Mouse (Mus musculus) liver, embryonic 15.5 days (tissue): ENCODE measurements around the gene Rpl9. TPM values are rescaled to one million over a fixed set of nuclear protein-coding genes. Genes with fewer than 3 reads are reported as not detected.
A peak's percentile ranks its signal among the peaks of the same experiment; 100 is the strongest.

Experiments
- ATAC-seq: fragments of 200-750 bp; cut with Nextera tagmentation; 2 replicates; pipeline ENCODE4 v1.8.0; 2017; ENCODE audit warnings: moderate number of reproducible peaks, mild to moderate bottlenecking, moderate library complexity; ENCODE audit not compliant: insufficient read depth
- H3K27ac ChIP-seq: fragments of 300-500 bp; sonication (generic); replicated peaks from 2 replicates; pipeline ENCODE4 v1.5.1; 2015; ENCODE audit warnings: mild to moderate bottlenecking, inconsistent platforms
- H3K27me3 ChIP-seq: fragments of 300-500 bp; sonication (generic); 2 replicates; pipeline ENCODE4 v1.6.1; 2015; ENCODE audit warnings: mild to moderate bottlenecking, inconsistent platforms
- H3K36me3 ChIP-seq: fragments of 300-500 bp; sonication (generic); replicated peaks from 2 replicates; pipeline ENCODE4 v1.6.1; 2015; ENCODE audit warnings: moderate library complexity, mild to moderate bottlenecking, inconsistent platforms
- H3K4me1 ChIP-seq: fragments of 300-500 bp; sonication (generic); replicated peaks from 2 replicates; pipeline ENCODE4 v1.6.1; 2015; ENCODE audit warnings: inconsistent platforms
- H3K4me2 ChIP-seq: fragments of 300-500 bp; sonication (generic); 2 replicates; pipeline ENCODE4 v1.6.1; 2015; ENCODE audit warnings: moderate library complexity, mild to moderate bottlenecking, inconsistent platforms
- H3K4me3 ChIP-seq: fragments of 300-500 bp; sonication (generic); replicated peaks from 2 replicates; pipeline ENCODE4 v1.5.1; 2015; ENCODE audit warnings: mild to moderate bottlenecking, inconsistent platforms
- H3K9ac ChIP-seq: fragments of 300-500 bp; sonication (generic); 2 replicates; pipeline ENCODE4 v1.6.1; 2015; ENCODE audit warnings: moderate library complexity, mild to moderate bottlenecking, inconsistent platforms
- H3K9me3 ChIP-seq: fragments of 300-500 bp; sonication (generic); replicated peaks from 2 replicates; pipeline ENCODE4 v1.6.1; 2016; ENCODE audit warnings: inconsistent platforms
- WGBS: fragments of 180-500 bp; shearing (Covaris S2); methylation state at CpG from one replicate; pipeline ENCODE4 v1.1.7; 2015; ENCODE audit warnings: mixed read lengths; ENCODE audit not compliant: insufficient replicate concordance; 5-methylcytosine and 5-hydroxymethylcytosine counted together
- polyA plus RNA-seq: library from polyadenylated mRNA; unstranded; fragments of >200 nt; fragmentation: Nextera tagmentation; extraction: Ambion mirVana; gene quantifications from 2 replicates; pipeline ENCODE4 v1.2.1, GENCODE M21; 2015

Rpl9 gene
- polyA plus RNA-seq, 1 experiment from 2014 or later = 530 TPM

DNA sequence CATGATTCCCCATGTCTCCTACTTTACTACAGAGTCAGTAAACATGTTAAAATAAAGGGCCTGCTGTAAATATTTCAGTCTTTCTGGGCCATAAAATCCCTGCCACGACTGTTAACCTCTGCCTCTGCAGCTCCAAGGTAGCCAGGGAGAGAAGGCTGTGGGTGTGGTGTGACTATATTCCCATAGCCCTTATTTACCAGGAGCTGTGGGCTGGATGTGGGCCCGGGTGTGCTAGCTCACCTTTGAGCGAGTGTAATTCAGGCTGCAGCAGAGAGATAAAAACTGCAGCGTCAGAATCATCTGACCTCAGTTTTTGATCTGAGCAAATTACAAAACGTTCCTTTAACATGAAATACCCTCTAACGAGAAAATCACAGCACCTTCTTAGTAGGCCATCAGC lies 29.6 kb upstream of the Rpl9 start:
- peaks cover 15% of the 10 kb centered on the region for H3K36me3 ChIP-seq
- H3K4me1 ChIP-seq = peaks cover 31% of the 10 kb centered on the region
- ATAC-seq = peak; percentile 51; the same call in 1 of the 2 replicates
- H3K4me3 ChIP-seq = no peak overlapping the region
- H3K9me3 ChIP-seq = no peaks in the 10 kb centered on the region
- no peak overlapping the region for H3K4me2 ChIP-seq
- H3K9ac ChIP-seq = no peak overlapping the region
- no peaks in the 10 kb centered on the region for H3K27me3 ChIP-seq
- 25% methylated on average over 6 of the region's 6 CpGs for whole genome bisulfite sequencing
- H3K27ac ChIP-seq = no peak overlapping the region

DNA sequence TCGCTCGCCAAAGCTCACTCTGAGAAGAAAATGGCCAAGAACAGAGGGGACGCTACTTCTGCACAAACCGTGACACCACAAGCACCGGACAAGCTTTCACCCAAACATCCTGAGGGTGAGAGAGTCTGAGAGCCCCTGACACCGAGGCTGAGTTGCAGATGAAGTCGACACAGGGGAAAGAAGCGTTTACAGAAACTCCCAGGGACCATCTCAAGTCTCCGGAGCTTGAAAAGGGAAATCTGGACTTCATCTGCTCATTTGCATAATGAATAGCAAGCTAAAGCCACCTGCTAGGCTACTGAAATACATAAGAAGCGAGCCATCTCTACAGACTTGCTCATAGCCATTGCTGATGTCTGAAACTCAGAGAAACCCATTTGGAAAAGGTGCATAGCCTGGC lies 27.9 kb upstream of the Rpl9 start:
- Histone ChIP-seq H3K9ac (no peak overlapping the region), H3K27me3 (no peaks in the 10 kb centered on the region), H3K27ac (no peak overlapping the region), H3K4me2 (peak overlapping the region; percentile 19; the same call in 1 of the 2 replicates), H3K36me3 (peaks cover 15% of the 10 kb centered on the region), H3K4me1 (peaks cover 43% of the 10 kb centered on the region), H3K4me3 (no peak overlapping the region), H3K9me3 (no peaks in the 10 kb centered on the region)
- ATAC-seq = no peak
- 80% methylated on average over 10 of the region's 10 CpGs for WGBS

DNA sequence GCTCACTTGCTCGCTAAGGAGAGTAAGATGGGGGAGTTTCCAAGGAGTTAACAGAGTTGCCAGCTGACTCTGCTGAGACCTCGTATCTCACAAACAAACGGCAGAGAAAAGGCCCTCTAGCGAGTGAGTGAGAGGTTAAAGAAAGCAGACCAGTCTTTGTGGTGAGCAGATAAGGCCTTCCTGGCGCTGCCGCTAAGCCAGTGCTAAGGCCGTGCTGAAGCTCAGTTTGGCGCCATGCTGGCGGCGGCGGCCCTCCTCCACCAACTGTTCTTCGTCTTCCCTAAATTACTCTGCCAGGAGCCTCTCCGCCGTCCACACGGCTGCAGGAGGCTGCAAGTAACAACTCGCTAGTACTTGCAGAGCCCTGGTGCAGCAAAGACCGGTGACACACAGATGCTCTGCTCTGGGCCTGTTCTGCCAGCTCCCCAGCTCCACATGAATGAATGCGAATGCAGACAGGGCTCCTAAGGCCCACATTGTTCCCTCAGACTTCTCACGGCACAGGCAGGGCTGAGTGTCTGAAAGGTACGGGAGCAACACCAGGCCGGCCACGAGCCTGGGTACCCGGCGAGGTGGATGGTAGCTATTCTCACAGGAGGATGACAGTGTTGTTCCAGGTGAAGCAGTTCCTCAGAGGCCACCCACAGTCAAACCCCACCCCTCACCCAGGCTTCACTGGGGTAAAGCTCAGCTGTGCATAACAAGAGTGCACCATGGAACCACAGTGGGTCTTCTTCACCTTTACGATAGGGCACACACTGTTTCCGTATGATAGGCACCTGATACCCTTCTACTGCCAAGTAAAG lies 24.6 kb upstream of the Rpl9 start:
- peak overlapping the region; percentile 84 for H3K27ac ChIP-seq
- peak; percentile 95 for ATAC-seq
- peaks cover 10% of the 10 kb centered on the region for H3K36me3 ChIP-seq
- H3K9me3 ChIP-seq = no peaks in the 10 kb centered on the region
- peak overlapping the region; percentile 50 for H3K9ac ChIP-seq
- H3K4me1 ChIP-seq = peaks cover 37% of the 10 kb centered on the region
- WGBS = 28% methylated on average over 26 of the region's 26 CpGs
- no peaks in the 10 kb centered on the region for H3K27me3 ChIP-seq
- peak overlapping the region; percentile 68 for H3K4me2 ChIP-seq
- peak overlapping the region; percentile 32; the same call in 1 of the 2 replicates for H3K4me3 ChIP-seq

DNA sequence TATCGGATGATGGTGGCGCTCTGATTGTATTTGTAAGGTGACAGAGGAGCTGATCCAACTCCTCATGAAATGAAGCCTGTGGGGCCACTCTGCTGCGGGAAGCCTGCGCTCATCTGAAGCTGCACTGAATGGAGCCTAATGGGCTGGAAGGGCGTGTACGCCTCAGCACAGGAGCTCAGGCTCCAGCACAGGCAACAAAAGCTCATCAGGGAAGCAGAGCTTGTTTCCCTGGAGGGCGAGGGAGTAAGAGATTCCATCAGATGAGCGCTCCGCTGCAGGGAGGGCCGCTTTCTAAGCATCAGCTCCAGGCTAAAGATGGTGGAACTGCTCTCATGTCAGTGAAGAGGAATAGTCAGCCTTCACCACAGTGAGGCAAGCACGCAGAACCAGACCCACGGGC lies 16.7 kb upstream of the Rpl9 start:
- Histone ChIP-seq H3K27ac (no peak overlapping the region), H3K4me3 (no peak overlapping the region), H3K9ac (no peak overlapping the region), H3K27me3 (no peaks in the 10 kb centered on the region), H3K4me2 (no peak overlapping the region), H3K4me1 (no peaks in the 10 kb centered on the region), H3K36me3 (peaks cover 71% of the 10 kb centered on the region), H3K9me3 (no peaks in the 10 kb centered on the region)
- ATAC-seq = no peak
- 85% methylated on average over 12 of the region's 12 CpGs for WGBS

DNA sequence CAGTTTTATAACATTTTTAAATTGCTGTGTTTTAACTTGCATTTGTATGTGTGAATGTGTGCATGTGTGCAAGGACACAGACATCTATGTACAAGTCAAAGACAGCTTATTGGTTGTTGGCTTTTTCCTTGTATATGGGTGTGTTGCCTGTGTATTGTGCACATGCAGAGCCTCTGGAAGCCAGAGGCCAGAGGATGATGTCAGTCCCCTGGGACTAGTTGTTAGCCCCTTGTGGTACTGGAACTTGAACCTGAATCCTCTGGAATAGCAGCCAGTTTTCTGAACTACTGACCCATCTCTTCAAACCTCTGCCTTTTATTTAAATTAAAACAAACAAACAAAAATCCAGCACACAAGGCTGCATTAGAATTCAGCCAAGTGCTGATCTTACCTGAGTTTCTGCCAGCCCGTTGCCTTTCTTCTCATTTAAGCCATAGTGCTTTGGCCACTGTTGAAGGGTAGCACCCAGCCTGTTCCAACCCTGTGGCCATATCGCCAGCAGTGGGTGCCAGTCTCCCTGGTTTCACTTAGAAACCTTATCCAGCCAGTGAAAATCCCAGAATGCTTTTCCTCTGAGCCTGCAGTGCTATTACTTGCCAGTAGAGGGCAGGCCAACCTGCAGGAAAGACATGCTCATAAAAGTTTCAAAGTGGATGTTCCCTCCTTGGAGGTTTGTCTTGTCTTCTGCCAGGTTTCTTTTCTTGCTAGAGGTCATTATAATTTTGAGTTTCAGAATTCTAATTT lies 10.2 kb upstream of the Rpl9 start:
- Histone ChIP-seq H3K9ac (no peak overlapping the region), H3K9me3 (no peaks in the 10 kb centered on the region), H3K36me3 (peaks cover 87% of the 10 kb centered on the region), H3K4me3 (no peak overlapping the region), H3K4me1 (peaks cover 4% of the 10 kb centered on the region), H3K27ac (no peak overlapping the region), H3K4me2 (no peak overlapping the region), H3K27me3 (no peaks in the 10 kb centered on the region)
- 22% methylated on average over 2 of the region's 2 CpGs for WGBS
- peak; percentile 44; the same call in 1 of the 2 replicates for ATAC-seq

DNA sequence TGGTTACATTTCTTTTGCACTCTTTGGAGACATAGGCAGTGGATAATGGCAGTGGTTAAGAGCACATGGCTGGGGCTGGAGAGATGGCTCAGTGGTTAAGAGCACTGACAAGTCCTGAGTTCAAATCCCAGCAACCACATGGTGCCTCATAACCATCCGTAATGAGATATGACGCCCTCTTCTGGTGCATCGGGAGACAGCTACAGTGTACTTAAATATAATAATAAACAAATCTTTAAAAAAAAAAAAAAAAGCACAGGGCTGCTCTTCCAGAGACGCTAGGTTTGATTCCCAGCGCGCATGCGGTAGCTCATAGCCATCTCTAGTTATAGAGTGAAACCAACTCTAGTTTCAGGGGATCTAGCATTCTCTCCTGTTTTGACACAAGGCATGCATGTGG lies 3.2 kb upstream of the Rpl9 start:
- no peak overlapping the region for H3K9ac ChIP-seq
- 82% methylated on average over 7 of the region's 7 CpGs for WGBS
- peaks cover 11% of the 10 kb centered on the region for H3K4me1 ChIP-seq
- no peak overlapping the region for H3K4me2 ChIP-seq
- H3K27me3 ChIP-seq = no peaks in the 10 kb centered on the region
- ATAC-seq = no peak
- H3K9me3 ChIP-seq = no peaks in the 10 kb centered on the region
- peaks cover 61% of the 10 kb centered on the region for H3K36me3 ChIP-seq
- no peak overlapping the region for H3K4me3 ChIP-seq
- H3K27ac ChIP-seq = no peak overlapping the region

DNA sequence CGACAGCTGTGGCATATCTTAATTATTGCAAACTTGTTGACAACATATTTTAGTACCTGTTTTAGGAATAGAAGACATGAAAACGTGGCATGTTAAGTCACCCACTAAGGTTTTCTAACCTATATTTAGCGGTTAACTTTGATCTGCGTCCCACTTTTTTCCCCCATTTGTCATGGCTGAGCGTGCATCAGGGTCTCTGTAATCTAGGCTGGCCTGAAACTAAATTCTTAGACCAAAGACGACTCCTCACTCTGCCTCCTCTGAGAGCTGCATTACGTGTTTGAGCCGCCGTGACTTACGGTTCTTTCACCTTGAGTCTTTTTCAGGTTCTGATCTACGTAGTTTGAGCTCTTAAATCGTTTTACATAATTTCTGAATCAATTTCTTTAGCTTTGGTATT lies 509 bp upstream of the Rpl9 start:
- peak overlapping the region; percentile 75 for H3K27ac ChIP-seq
- no peaks in the 10 kb centered on the region for H3K27me3 ChIP-seq
- H3K9me3 ChIP-seq = no peaks in the 10 kb centered on the region
- ATAC-seq = peak; percentile 38; the same call in 1 of the 2 replicates
- H3K4me3 ChIP-seq = peak overlapping the region; percentile 94
- peak overlapping the region; percentile 80 for H3K4me2 ChIP-seq
- H3K36me3 ChIP-seq = peaks cover 61% of the 10 kb centered on the region
- H3K4me1 ChIP-seq = peaks cover 26% of the 10 kb centered on the region
- peak overlapping the region; percentile 77 for H3K9ac ChIP-seq
- WGBS = 2% methylated on average over 12 of the region's 12 CpGs

DNA sequence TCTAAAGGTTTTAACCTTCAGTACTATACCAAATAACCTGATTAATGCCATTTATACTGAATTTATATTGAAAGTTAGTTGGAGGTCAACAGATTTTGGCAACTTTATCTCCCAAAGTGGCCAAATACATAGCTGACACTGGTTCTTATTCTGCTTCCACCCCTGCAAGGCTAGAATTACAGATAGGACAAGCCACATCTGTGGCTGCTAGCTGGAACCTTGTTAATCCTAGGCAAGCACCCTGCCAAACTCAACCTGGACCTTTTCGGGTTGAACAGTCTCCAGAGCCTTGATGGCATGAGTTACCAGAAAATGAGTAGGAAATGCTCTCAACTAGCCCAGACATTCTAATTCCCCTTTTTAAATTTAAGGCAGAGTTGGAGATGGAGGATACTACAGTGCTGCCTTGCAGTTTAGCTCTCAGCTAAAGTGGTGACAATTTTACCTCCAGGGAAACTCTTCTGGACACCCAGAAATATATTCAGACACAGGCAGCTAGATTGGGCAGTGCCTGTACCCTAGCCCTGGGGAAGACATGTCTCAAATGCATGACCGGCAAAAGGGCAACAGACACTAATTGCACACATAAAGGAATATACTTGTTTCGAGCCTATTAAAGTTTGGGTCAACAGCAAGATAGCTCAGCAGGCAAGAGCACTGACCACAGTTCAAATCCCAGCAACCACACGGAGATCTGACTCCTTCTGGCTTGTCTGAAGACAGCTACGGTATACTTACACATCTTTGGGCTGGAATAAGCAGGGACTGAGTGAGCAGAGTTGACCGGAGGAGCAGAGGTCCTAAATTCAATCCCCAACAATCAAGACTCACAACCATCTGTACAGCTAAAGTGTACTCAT lies 4.0 kb downstream of the Rpl9 start:
- H3K27me3 ChIP-seq = no peaks in the 10 kb centered on the region
- no peaks in the 10 kb centered on the region for H3K9me3 ChIP-seq
- H3K4me1 ChIP-seq = peaks cover 30% of the 10 kb centered on the region
- no peak overlapping the region for H3K9ac ChIP-seq
- H3K4me2 ChIP-seq = no peak overlapping the region
- H3K27ac ChIP-seq = no peak overlapping the region
- ATAC-seq = no peak
- H3K4me3 ChIP-seq = no peak overlapping the region
- 65% methylated on average over 6 of the region's 6 CpGs for WGBS
- peaks cover 38% of the 10 kb centered on the region for H3K36me3 ChIP-seq

DNA sequence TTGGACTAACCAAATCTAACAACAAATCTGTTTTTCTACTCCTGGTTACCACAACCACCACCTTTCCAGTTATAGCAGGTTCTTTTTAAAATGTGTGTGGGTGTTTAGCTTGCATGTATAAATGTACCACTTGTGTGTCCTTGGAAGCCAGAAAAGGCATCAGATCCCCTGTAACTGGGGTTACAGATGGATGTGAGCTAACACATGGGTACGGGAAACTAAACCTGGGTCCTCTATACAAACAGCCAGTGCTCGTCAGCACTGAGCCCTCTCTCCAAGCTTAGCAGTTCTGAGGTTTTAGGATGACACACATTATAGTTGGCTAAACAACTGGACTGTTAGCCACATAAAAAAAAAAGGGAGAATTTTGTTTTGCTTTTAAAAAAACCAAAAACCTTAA lies 5.5 kb downstream of the Rpl9 start:
- peaks cover 27% of the 10 kb centered on the region for H3K4me1 ChIP-seq
- no peak overlapping the region for H3K9ac ChIP-seq
- H3K4me3 ChIP-seq = no peak overlapping the region
- H3K4me2 ChIP-seq = no peak overlapping the region
- no peaks in the 10 kb centered on the region for H3K27me3 ChIP-seq
- H3K9me3 ChIP-seq = no peaks in the 10 kb centered on the region
- ATAC-seq = no peak
- peaks cover 41% of the 10 kb centered on the region for H3K36me3 ChIP-seq
- no peak overlapping the region for H3K27ac ChIP-seq
- 62% methylated on average over 2 of the region's 2 CpGs for WGBS

DNA sequence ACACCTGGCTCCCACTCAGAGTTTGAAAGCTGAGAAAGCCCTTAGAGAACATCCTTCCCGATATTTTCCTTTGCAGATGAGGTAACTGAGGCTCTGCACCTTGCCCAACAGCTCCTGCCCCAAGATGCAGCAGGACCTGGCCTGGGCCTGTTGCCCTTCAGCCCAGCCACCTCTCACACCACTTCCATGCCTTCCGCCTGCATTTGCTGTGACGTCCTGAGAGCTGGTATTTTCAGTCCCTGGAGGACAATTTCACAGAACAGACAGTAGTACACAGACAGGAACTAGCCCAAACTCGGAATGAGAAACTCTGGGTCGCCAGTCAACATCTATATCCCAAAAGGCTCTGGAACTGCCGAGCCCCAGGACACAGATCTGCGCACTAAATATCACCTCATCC lies 16.5 kb downstream of the Rpl9 start:
- Histone ChIP-seq H3K36me3 (0 out of 2 replicates have a peak, but pooled peaks cover 4% of the 10 kb centered on the region), H3K27me3 (no peaks in the 10 kb centered on the region), H3K9me3 (no peaks in the 10 kb centered on the region), H3K4me2 (no peak overlapping the region), H3K4me3 (no peak overlapping the region), H3K9ac (no peak overlapping the region), H3K27ac (no peak overlapping the region), H3K4me1 (no peaks in the 10 kb centered on the region)
- WGBS = 73% methylated on average over 7 of the region's 7 CpGs
- no peak for ATAC-seq

DNA sequence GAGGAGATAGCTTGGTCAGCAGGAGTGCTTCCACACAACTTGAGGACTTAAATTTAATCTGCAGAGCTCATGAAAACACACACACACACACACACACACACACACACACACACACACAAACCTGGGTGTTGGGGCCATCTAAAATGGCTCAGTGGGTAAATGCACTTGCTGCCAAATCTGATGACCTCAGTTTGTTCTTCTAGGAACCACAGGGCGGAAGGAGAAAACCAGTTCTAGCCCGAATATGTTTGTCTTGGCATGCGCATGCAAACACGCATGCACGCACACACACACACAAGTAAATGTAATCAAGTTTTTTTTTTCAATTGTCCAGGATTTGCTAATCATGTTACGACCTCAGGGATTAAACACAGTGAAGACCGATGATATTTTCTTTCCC lies 19.7 kb downstream of the Rpl9 start:
- Histone ChIP-seq H3K27me3 (no peaks in the 10 kb centered on the region), H3K9me3 (no peaks in the 10 kb centered on the region), H3K4me3 (no peak overlapping the region), H3K9ac (no peak overlapping the region), H3K4me2 (no peak overlapping the region), H3K4me1 (peaks cover 3% of the 10 kb centered on the region; the same call in 1 of the 2 replicates), H3K36me3 (0 out of 2 replicates have a peak, but pooled peaks cover 4% of the 10 kb centered on the region), H3K27ac (no peak overlapping the region)
- 80% methylated on average over 7 of the region's 7 CpGs for WGBS
- ATAC-seq = no peak
